Mouse (Mus musculus) ovary, postnatal 36 days (tissue): ENCODE data around the gene Adad2.

Experiments
- DNase-seq: peaks from one replicate; pipeline ENCODE4 v3.0.0; 2022; ENCODE audit warnings: low spot score, mixed read lengths

The Adad2 gene

DNA sequence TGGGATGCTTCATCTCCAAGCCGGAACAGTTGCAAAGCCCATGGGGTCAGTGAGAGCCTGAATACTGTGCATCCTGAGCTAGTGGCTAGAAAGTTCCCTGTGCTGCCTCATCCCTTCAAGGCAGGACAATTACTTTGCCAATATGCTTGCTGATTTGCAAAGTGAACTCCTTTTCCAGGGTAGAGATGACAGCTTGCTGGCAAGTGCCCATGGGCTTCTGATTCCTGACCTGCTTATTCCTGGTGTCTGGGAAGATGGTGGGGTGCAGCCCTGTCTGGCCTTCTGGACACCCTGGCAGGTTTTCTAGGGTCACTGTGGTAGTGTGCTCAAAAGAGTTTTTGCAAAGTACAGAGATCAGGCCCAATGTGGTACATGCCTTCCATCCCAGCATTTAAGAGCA is 30.4 kb downstream of the Adad2 start:
- no peak for DNase-seq

DNA sequence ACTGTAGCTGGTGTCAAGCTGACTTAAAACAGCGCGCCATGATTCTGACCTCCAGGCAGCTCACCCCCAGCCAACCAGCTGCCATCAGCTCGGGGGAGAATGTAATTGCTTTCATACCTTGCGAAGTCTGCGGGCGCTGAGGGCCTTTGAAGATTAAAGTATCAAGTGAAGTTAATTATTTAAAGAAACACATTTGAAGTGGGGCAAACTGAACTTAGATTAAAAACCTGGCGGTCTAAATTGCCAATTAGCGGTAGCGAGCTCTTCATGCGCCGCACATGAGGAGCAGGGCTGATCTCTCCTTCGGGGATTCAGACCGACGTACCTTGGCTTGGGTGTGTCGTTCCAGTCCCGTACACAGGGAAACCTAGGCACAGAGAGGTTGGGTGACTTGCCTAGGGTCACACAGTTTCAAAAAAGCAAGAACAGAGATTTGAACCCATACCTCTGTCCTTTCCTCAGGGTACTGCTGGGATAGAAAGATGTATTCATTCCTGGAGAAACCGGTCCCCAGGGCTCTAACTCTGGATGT is 31.9 kb downstream of the Adad2 start:
- DNase-seq, result no peak

DNA sequence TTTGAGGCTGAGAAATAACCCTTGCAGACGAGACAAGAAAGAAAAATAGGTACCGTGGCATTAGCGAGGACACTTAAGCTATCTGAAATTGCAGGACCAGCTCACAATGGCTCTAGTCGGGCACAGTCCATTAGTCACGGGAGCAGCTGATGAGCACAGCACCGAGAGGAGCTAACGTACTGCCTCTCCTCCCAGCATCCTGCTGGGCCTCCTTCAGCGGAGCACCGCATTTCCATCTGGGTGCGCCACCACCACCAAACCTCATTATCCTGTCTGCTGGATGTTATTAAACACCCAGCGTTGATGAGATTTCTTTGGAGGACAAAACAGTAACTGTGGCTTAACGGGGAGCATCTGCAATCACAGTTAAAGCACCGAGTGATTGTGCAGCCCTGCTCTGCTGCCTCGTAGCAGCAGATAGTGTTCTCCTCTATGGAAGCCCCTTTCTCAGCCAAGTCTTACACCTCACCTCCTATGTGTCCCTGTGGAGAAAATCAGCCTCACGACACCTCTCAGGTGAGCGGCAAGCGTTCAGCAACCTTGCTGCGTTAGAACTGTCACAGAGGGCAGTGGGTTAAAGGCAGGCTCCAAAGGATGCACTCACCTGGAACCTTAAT is 32.5 kb downstream of the Adad2 start:
- no peak for DNase-seq

DNA sequence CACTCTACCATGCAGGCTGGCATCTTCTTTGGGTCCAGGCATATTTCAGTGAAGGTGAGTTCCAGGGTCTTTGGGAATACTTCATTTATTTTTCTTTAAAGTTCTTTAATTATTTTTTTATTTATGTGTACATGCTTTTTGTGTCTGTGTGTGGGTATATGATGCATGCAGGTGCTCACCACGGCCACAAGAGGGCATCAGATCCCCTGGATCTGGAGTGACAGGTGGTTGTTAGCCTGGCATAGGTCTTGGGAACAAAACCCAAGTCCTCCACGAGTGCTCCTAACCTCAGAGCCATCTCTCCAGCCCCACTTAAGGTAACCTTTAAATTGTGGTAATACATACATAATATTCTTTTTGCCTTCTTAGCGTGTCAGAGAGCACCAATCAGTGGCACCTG is 33.6 kb downstream of the Adad2 start:
- DNase-seq, result no peak

DNA sequence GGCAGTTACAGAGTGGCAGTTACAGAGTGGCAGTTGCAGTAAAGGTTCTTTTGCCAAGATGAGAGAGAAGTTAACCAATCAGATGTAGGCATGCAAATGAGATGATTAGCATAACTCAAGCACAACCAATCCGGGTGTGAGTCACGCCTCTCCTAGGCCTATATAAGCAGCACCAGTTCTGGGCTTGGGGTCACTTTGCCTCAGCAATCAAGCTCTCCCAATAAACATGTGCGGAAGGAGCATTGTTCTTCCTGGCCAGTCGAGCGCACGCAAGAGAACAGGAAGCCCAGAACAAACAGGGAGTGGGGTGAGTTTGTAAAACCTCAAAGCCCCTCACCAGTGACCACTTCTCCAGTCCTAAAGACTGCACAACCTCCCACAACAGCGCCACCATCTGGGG is 34.3 kb downstream of the Adad2 start:
- no peak for DNase-seq

DNA sequence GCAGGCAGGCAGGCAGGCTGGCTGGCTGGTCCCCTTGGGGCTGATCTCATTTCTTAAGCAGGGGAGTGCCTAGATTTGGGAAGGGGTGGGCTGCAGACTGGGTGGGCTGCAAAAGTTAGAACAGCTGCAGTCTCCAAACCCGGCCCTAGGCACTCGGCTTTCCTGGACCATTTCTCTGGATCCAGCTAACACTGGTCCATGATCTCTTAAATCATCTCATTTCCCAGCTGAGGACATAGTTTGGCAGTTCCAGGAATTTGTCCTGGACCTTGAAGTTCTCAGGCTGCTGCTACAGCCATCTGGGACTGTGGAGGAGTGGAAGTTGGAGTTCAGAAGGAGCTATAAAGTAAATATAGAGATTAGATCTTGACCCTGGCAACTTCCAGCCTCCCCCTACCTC is 38.8 kb downstream of the Adad2 start:
- DNase-seq, result no peak

DNA sequence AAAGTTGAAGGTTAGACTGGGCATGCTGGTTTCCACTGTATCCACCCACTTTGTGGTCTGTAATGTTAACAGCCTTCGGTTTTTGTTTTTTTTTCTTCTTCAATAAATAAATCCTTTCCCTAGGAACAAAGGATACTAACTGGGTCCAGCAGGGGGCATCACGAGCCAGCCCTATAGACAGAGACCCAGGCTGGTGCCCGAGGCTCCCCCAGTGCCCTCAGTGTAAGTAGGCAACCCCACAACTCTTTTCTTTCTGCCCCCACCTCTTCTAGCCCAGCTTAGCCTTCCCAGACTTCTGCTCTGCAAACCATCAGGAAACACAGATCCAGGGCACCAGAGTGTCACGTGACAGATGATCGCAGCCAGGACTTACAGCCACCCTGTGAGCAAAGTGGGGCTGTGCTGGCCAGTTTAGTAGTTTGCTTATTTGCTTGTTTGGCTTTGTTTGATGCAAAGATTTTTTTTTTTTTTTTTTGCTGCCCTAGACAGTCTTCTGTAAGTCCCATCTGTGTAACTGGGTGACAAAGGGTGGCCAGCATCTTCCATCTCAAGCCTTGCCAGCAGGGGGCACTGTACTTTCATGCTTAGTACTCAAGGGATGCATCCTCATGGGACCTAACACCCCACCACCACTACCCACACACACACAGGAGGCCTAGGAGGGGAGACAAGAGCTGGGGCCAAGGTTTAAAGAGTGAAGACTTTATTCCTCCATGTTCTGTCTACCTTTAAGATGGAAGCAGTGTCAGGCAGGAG is 44.3 kb downstream of the Adad2 start:
- DNase-seq, result no peak

DNA sequence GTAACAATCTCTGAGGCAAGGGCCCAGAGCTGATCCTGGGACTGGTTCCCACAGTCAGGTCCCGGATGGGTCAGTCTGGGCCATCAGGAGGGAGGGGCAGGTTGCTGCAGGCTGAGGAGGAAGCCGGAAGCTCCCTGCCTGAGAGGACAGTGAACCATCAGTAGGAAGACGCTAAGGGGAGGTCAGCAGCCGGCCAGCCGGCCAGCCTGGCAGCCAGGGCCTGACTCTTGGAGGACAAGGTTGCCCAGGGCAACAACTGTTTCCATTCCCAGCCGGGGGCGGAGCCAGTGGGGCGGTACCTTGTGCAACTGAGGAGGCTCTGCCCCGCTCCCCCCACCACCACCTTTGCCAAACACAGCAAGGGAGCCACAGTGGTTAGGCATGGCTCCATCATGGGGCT is 48.5 kb downstream of the Adad2 start:
- peak; percentile 68 for DNase-seq

DNA sequence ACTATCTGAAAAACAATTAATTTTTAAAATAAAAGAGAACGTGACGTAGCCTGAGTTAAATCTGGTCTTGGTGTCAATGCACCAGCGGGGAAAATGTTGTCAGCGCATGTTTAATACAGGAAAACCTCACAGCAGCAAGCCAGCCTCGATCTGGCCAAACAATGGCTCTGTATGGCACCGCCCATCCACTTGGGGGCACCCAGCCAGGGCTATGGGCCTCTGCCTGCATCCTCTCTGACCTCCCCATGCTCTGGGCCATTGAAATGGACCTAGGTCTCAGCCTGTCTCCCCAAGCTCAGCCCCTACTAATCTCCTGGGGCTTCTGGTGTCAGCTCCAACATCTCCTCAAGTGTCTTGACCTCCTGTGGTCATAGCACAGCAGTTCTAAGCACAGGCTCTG is 49.3 kb downstream of the Adad2 start:
- no peak for DNase-seq

DNA sequence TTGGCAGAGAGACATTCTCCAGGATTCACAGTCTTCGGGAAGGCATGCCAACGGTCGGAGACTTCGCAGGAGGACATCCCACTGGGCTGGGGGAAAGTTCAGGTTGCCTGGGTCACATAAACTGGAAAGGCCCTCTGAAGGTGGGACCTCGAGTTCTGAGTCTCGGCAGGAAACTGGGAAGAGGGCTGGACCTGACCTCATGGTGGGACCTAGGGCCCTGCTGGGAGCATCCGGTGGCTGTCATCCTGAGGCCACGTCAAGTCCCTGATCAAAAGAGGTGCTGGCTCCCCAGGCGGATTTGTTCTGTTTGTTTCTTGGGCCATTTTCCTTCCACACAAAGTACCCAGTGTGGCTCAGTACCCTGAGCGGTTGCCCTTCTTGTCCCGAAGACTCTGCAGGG is 50.9 kb downstream of the Adad2 start:
- DNase-seq, result no peak

DNA sequence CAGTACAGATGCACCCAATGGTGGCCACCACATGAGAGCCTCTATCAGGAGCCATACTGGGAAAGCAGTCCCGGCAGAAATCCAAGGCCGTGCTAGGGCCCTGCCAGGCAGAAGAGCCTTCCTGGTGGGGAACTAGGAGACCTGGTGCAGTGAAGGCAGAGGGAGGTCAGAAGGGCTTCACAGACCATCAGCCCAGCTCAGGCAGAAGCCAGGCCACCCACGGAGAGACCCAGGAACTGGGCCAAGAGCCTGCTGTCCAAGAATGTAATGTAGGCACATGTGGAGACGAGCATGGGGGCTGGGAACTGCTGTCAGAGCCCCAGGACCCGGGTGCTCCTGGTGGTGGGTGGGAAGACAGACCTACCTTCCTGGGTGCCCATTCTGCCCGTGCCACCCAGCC is 52.7 kb downstream of the Adad2 start:
- peak; percentile 36 for DNase-seq
